Mouse (Mus musculus) E14TG2a.4 (cell line): ENCODE measurements around the gene Tex29.
A peak's percentile ranks its signal among the peaks of the same experiment; 100 is the strongest.

Source experiments
- H3K27me3 ChIP-seq: 2 replicates; pipeline ENCODE4 v1.6.1; 2014; ENCODE audit warnings: low read length, control low read depth; ENCODE audit not compliant: insufficient read depth
- H3K36me3 ChIP-seq: 2 replicates; pipeline ENCODE4 v1.6.1; 2014; ENCODE audit warnings: low read length, control low read depth; ENCODE audit not compliant: insufficient read depth
- H3K4me1 ChIP-seq: replicated peaks from 2 replicates; pipeline ENCODE4 v1.6.1; 2014; ENCODE audit warnings: low read depth, low read length, control low read depth
- H3K4me3 ChIP-seq: replicated peaks from 2 replicates; pipeline ENCODE4 v1.5.1; 2014; ENCODE audit warnings: mild to moderate bottlenecking, low read length
- H3K9me3 ChIP-seq: 2 replicates; pipeline ENCODE4 v1.6.1; 2014; ENCODE audit warnings: low read length, control low read depth
- CTCF ChIP-seq: conservative IDR thresholded peaks from 2 replicates; pipeline ENCODE4 v1.5.1; 2014; ENCODE audit warnings: low read length
- NANOG ChIP-seq: IDR thresholded peaks from 2 replicates; pipeline ENCODE4 v1.6.1; 2014; ENCODE audit warnings: borderline replicate concordance, low read length, mixed read lengths
- POU5F1 ChIP-seq: IDR thresholded peaks from 2 replicates; pipeline ENCODE4 v1.6.1; 2014; ENCODE audit warnings: low read length, borderline replicate concordance

The Tex29 gene

DNA sequence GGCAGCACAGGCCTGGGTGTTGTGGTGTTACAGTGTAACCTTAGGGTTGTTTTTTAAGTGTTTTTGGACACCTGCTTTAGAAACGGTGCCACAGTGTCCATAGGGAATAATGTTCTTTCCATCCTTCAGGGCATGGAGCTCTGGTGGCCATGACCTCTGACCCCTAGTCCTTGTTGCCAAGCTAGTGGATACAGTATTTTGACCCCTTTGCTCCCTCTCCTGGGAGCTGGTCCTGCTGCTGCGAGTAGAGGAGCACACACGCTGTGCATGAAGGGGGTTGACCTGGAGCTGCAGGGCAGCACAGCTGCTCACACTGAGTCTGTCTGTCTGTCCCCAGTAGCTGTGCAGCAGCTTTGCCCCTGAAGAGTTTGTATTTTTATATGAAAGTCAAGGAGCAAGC is 14.5 kb upstream of the Tex29 start:
- Histone ChIP-seq H3K4me1 (peaks cover 5% of the 10 kb centered on the region; the same call in 1 of the 2 replicates), H3K4me3 (no peak overlapping the region), H3K9me3 (no peaks in the 10 kb centered on the region), H3K36me3 (peaks cover 93% of the 10 kb centered on the region), H3K27me3 (no peaks in the 10 kb centered on the region)
- TF ChIP-seq CTCF, result no peak
- TF ChIP-seq NANOG, result no peak
- TF ChIP-seq POU5F1, result no peak

- Histone ChIP-seq H3K4me1 (peaks cover 5% of the 10 kb centered on the region; the same call in 1 of the 2 replicates), H3K27me3 (no peaks in the 10 kb centered on the region), H3K9me3 (no peaks in the 10 kb centered on the region), H3K4me3 (no peak overlapping the region), H3K36me3 (peaks cover 93% of the 10 kb centered on the region)
- TF ChIP-seq CTCF (no peak), NANOG (no peak), POU5F1 (no peak)
Measured at GRCm38 (mm10) chr8:11827312-11827711, 13.0 kb upstream of the Tex29 start.

DNA sequence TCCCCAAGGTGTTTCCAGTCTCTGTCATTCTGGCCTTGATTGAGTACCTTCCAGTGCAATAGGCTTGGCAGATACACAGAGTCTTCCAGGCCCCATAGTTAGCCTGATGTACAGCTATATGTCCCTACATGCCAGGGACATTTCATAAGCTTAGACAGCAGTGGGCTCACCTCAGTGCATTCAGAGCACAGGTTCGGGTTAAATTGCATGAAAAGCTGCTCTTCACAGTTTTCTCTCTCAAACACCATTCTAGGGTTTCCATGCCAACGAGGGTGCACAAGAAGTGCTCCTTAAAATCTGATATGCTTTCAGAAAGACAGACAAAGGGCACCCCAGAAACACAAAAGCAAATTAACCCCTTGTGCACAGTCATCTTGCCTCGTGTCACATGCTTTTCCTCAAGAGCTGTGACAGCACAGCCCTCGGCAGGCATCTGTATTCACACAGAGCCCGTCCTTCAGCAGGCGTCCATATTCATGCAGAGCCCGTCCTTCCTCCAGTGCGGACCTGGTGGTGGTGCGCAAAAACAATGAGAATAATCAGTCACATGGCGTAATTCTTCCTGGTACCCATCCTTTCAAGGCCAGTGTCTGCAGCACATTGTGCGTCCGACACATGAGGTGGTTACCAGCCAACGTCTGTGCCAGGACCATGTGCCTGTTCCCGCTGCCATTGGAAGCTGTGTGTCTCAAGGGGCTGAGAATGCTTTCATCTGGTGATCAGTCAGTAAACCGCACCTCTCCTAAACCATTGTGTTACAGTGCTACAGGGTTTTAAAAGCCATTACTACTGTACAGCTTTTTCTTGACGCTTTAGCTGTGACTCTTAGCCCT is 9.8 kb upstream of the Tex29 start:
- H3K4me1 ChIP-seq, result peaks cover 25% of the 10 kb centered on the region
- H3K27me3 ChIP-seq, result no peaks in the 10 kb centered on the region
- TF ChIP-seq NANOG (no peak), POU5F1 (no peak), CTCF (no peak)
- no peaks in the 10 kb centered on the region for H3K9me3 ChIP-seq
- H3K36me3 ChIP-seq, result peaks cover 89% of the 10 kb centered on the region
- no peak overlapping the region for H3K4me3 ChIP-seq

DNA sequence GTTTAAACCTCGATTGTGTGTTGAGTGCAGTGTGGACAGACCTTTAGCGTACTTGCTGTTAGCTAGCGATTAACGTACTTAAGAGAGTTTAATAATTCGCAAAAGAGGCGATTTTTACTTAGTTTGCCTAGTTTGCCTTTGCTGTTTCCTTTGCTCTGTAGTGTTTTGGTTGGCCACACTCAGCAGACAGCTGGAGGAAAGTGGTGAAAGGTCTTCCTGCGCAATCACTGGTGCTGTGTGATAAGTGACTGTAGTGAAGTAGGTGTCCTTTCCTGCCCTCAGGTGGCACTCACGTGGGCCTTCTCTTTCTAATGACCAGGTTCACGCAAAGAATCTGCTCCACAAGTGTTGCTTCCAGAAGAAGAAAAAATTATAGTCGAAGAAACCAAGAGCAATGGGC is 9.1 kb upstream of the Tex29 start:
- peaks cover 25% of the 10 kb centered on the region for H3K4me1 ChIP-seq
- no peaks in the 10 kb centered on the region for H3K9me3 ChIP-seq
- TF ChIP-seq CTCF (no peak), POU5F1 (no peak)
- H3K4me3 ChIP-seq, result no peak overlapping the region
- H3K27me3 ChIP-seq, result no peaks in the 10 kb centered on the region
- H3K36me3 ChIP-seq, result peaks cover 81% of the 10 kb centered on the region

- no peak for TF ChIP-seq NANOG
- TF ChIP-seq CTCF, result no peak
- no peak for TF ChIP-seq POU5F1
- peaks cover 74% of the 10 kb centered on the region for H3K36me3 ChIP-seq
Measured at GRCm38 (mm10) chr8:11831939-11832338, 8.3 kb upstream of the Tex29 start.

DNA sequence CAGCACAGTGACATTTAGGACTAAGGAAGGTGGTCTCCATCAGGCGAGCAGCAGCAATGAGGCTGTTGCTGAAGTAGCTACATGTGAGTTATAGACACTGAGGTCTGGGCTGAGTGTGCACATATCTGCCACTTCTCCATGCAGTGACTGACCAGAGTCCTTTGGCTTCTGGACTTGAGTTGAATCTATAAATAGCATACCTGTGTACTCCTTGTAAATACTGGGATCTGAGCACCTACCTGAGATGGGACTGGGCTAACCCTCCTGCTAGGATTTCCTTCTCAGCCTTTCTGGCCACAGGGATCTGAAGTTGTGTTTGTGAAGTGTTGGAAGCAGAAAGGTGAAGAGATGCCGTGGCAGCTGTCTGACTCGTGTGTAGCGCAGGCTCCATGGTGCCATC is 7.1 kb upstream of the Tex29 start:
- no peaks in the 10 kb centered on the region for H3K27me3 ChIP-seq
- H3K4me1 ChIP-seq, result peaks cover 25% of the 10 kb centered on the region
- H3K4me3 ChIP-seq, result no peak overlapping the region
- H3K36me3 ChIP-seq, result peaks cover 61% of the 10 kb centered on the region
- no peak for TF ChIP-seq NANOG
- TF ChIP-seq CTCF, result no peak
- TF ChIP-seq POU5F1, result no peak
- H3K9me3 ChIP-seq, result no peaks in the 10 kb centered on the region

More at GRCm38 (mm10) chr8:11831939-11832338, 8.3 kb upstream of the Tex29 start:
- H3K4me1 ChIP-seq, result peaks cover 25% of the 10 kb centered on the region
- H3K9me3 ChIP-seq, result no peaks in the 10 kb centered on the region
- H3K4me3 ChIP-seq, result no peak overlapping the region
- H3K27me3 ChIP-seq, result no peaks in the 10 kb centered on the region

- no peaks in the 10 kb centered on the region for H3K9me3 ChIP-seq
- TF ChIP-seq NANOG (no peak), POU5F1 (no peak), CTCF (no peak)
Measured at GRCm38 (mm10) chr8:11834200-11834599, 6.1 kb upstream of the Tex29 start.

GRCm38 (mm10) chr8:11834691-11835090 is 5.6 kb upstream of the Tex29 start:
- Histone ChIP-seq H3K9me3 (no peaks in the 10 kb centered on the region), H3K36me3 (peaks cover 49% of the 10 kb centered on the region), H3K27me3 (no peaks in the 10 kb centered on the region), H3K4me3 (0 out of 2 replicates have a peak overlapping the region, but pooled peaks have one; percentile 7), H3K4me1 (peaks cover 20% of the 10 kb centered on the region)
- TF ChIP-seq CTCF (no peak), POU5F1 (no peak), NANOG (no peak)

More at GRCm38 (mm10) chr8:11834200-11834599, 6.1 kb upstream of the Tex29 start:
- peaks cover 52% of the 10 kb centered on the region for H3K36me3 ChIP-seq
- no peaks in the 10 kb centered on the region for H3K27me3 ChIP-seq
- H3K4me1 ChIP-seq, result peaks cover 24% of the 10 kb centered on the region
- H3K4me3 ChIP-seq, result no peak overlapping the region

GRCm38 (mm10) chr8:11841571-11841970 is 1.3 kb downstream of the Tex29 start:
- H3K4me3 ChIP-seq, result no peak overlapping the region
- TF ChIP-seq NANOG (no peak), CTCF (no peak), POU5F1 (no peak)

More at GRCm38 (mm10) chr8:11841571-11841970, 1.3 kb downstream of the Tex29 start:
- Histone ChIP-seq H3K36me3 (no peaks in the 10 kb centered on the region), H3K4me1 (no peaks in the 10 kb centered on the region), H3K9me3 (no peaks in the 10 kb centered on the region), H3K27me3 (no peaks in the 10 kb centered on the region)
